Mouse (Mus musculus) heart, adult 9 months (tissue): ENCODE measurements around the gene Jade2.
"Not testable (repeated sequence)": the region's sequence is repeated elsewhere in the genome, so short reads cannot be mapped to it uniquely, and the experiment has no call there.

Source experiments
- DNase-seq, 2 experiments: peaks; one replicate each; pipeline ENCODE4 v3.0.0; 2022; ENCODE audit warnings: low spot score in 2 of 2

The Jade2 gene

GRCm38 (mm10) chr11:51796272-51796671 is 61.2 kb downstream of the Jade2 start:
- no peak for DNase-seq

- no peak for DNase-seq
Measured at GRCm38 (mm10) chr11:51790662-51791061, 66.8 kb downstream of the Jade2 start.

GRCm38 (mm10) chr11:51789735-51790134 is 67.7 kb downstream of the Jade2 start:
- DNase-seq: not testable (repeated sequence)

- no peak for DNase-seq
Measured at GRCm38 (mm10) chr11:51785926-51786325, 71.5 kb downstream of the Jade2 start.

GRCm38 (mm10) chr11:51782721-51783120 is 74.7 kb downstream of the Jade2 start:
- DNase-seq: no peak

GRCm38 (mm10) chr11:51780773-51781267 is 76.6 kb downstream of the Jade2 start:
- DNase-seq: peak in 1 of 2 experiments; percentile 25

- DNase-seq: no peak
Measured at GRCm38 (mm10) chr11:51777478-51777877, 80.0 kb downstream of the Jade2 start.

GRCm38 (mm10) chr11:51775507-51775906 is 81.9 kb downstream of the Jade2 start:
- DNase-seq: no peak

- no peak for DNase-seq
Measured at GRCm38 (mm10) chr11:51768296-51768695, 89.2 kb downstream of the Jade2 start.

- no peak for DNase-seq
Measured at GRCm38 (mm10) chr11:51767579-51768220, 89.8 kb downstream of the Jade2 start.

- no peak for DNase-seq
Measured at GRCm38 (mm10) chr11:51764816-51765215, 92.6 kb downstream of the Jade2 start.

GRCm38 (mm10) chr11:51763955-51764354 is 93.5 kb downstream of the Jade2 start:
- no peak for DNase-seq
